Mouse (Mus musculus) heart, postnatal 0 days (tissue): ENCODE measurements around the gene Trpc1.

Experiments
- CTCF ChIP-seq: IDR thresholded peaks from 2 replicates; pipeline ENCODE4 v1.5.1; 2016; ENCODE audit warnings: antibody characterized with exemption, control low read depth, low read depth
- EP300 ChIP-seq: IDR thresholded peaks from 2 replicates; pipeline ENCODE4 v1.6.1; 2016; ENCODE audit warnings: antibody characterized with exemption, low read depth

- TF ChIP-seq EP300 (no peak), CTCF (no peak)
Observed at GRCm38 (mm10) chr9:95784888-95785511, 34.8 kb upstream of the Trpc1 start.
